Mouse (Mus musculus) cerebellum, postnatal 36 days (tissue): ENCODE data around the gene Wrb.
"Not testable (repeated sequence)": the region's sequence is repeated elsewhere in the genome, so short reads cannot be mapped to it uniquely, and the experiment has no call there.

ENCODE experiments used
- DNase-seq, 2 experiments: peaks; one replicate each; pipeline ENCODE4 v3.0.0; 2021 to 2022; ENCODE audit warnings: mixed read lengths in 2 of 2

Wrb gene

DNA sequence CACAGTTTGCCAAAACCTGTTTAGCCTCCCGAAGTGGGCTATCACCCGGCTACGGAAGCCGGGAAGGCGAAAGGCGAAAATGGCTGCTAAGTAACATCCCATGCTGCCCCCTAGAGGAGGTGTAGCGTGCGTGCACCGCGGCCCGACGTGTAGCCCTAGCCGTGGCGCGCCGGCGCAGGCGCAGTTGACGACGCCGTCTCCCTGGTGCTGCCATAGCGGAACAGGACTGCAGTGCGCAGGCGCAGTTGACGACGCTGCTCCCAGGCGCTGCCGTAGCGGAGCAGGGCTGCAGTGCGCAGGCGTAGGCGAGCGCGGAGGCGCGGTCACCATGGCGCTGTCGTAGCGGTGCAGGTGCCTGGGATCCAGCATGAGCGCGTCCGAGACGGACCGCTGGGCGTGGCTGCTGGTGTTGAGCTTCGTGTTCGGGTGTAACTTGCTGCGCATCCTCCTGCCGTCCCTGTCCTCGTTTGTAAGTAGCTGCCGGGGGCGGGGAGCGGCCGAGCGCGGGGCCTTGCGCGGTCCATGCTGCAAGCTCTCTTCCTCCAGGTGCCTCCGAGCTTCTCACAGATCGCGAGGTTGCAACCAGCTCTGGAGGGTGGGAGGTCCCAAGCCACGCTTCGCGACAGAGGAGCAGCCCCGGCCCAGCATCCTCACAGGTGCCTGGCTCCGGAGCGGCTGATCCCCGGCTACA, at the start of gene Wrb:
Gene Wrb (plus strand): TSS at position 298 of the 691 bp plus-strand sequence.
- peak; percentile 99 to 100 for DNase-seq

- no peak for DNase-seq
These were observed 49.2 kb upstream of the Wrb start for GRCm38 (mm10) chr16:96095966-96096365.

GRCm38 (mm10) chr16:96097811-96098210, 47.4 kb upstream of the Wrb start:
- not testable (repeated sequence) for DNase-seq

- DNase-seq = no peak
These were observed 42.2 kb upstream of the Wrb start for GRCm38 (mm10) chr16:96103036-96103435.

DNA sequence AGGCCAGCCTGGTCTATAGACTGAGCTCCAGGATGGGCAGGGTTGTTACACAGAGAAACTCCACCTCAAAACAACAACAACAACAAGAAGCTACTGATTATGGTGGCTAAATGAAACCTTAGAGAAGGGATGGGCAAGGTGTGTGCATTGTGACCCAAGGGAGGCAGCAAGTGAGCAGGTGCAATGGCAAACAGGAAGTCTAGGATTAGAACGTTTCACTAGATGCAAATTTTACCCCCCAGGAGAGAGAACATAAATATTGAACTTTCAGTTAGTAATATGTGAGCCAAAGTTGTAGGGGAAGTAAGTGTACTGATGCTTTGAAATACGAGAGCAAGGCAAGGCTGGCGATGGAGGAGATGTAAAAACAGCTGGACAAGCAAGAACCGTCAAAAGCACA, 35.5 kb upstream of the Wrb start:
- no peak for DNase-seq

- DNase-seq = no peak
These were observed 34.4 kb upstream of the Wrb start for GRCm38 (mm10) chr16:96110655-96111345.

- DNase-seq = no peak
These were observed 32.4 kb upstream of the Wrb start for GRCm38 (mm10) chr16:96112769-96113168.

- no peak for DNase-seq
These were observed 30.5 kb upstream of the Wrb start for GRCm38 (mm10) chr16:96114729-96115128.

DNA sequence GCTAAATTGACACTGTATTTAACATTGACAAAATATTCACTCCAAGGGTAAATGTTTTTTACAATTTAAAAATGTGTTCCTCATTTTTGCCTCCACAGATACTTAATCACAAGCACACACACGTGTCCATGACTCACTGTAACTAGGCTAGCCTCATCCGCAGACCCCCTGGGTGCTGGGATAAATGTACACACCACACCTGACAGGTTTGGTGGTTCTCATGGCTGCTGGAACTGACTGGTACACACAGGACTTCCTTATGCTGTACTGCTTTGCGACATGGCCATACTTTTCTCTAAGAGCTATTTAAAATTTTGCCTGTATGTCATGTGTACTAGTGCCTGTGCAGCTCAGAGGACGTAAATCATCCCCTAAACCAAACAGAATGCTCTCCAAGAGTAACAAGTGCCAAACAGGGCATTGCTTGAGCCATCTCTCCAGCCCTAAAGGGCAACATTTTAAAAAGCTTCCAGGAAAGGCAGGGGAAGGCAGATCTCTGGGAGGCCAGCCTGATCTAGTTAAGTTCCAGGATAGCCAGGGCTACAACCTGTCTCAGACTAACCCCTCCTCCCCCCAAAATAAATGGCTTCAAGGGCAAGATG, 25.1 kb upstream of the Wrb start:
- DNase-seq = no peak

- peak in 1 of 2 experiments; percentile 37 for DNase-seq
These were observed 18.5 kb upstream of the Wrb start for GRCm38 (mm10) chr16:96126684-96127171.

DNA sequence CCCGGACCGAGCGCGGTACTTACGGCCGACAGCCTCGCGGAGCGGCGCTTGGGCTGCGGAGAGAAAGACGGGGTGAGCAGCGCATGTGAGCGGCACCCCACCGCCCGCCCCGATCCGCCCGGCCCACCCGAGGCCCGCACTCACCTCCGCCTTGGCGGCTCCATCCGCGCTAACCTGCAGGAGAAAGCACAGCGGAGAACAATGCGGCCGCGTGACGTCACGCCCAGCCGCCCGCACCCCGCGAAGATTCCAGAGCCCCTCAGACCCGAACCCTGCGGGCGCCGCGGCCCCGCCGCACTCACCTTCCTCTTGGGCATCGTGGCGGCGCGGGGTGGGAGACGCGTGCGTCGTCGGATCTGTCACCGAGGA, 17.9 kb upstream of the Wrb start:
- no peak for DNase-seq

DNA sequence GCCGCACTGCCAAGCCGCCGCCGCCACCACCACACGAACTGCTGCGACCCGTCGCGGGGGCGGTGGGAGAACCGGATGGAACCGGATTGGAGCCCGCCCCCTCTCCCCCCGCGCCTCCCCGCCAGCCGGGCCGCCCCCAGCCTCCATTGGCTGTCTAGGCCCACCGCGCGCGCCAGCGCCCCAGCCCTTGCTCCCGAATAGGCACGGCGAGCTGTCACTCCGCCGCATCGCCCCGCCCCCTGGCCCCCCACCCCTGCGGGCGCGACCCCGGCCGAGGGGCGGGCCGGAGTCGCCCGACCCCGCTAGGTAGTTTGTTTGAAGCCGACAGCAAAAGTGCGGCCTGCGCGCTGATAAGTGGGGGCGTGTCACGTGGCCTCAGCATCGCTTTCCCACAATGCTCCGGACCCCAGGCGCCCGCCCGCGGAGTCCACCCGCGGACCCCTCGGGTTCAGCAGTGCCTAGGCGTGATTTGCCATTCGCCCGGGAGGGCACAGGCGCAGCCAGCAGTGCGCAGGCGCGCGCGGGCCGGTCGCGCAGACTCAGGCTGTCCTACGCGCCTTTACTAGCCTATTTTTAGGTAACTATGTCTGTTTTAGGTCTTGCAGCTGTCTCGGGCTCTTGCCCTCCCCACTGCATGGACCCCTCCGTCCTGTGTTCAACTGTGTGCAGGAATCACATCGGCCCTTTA, 17.4 kb upstream of the Wrb start, which contains the start of gene Hmgn1:
Gene Hmgn1 (minus strand): TSS at position 73 of the 688 bp plus-strand sequence.
- DNase-seq = peak; percentile 94 to 96

DNA sequence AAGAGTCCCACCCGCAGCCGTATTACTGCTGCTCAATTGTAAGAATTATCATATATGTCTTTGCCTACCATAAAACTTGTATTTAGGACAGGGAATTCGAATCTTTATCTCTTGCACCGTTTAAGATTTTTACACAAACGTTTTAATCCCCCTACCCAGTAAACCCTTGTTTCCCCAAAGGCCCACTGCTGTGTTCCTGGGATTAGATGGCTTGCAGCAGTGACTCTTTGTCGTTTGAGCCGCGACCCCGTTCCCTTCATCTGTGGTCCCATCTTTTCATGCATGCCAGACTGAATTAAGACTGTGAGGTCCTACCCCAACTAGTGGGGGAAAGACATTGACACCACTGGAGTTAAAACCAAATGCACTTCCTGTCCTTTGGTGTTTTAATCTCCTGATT, 16.7 kb upstream of the Wrb start:
- no peak for DNase-seq

- not testable (repeated sequence) for DNase-seq
These were observed 478 bp upstream of the Wrb start for GRCm38 (mm10) chr16:96144748-96145109.

GRCm38 (mm10) chr16:96145814-96146213, 607 bp downstream of the Wrb start:
- no peak for DNase-seq

- DNase-seq = no peak
These were observed 3.6 kb downstream of the Wrb start for GRCm38 (mm10) chr16:96148834-96149233.

DNA sequence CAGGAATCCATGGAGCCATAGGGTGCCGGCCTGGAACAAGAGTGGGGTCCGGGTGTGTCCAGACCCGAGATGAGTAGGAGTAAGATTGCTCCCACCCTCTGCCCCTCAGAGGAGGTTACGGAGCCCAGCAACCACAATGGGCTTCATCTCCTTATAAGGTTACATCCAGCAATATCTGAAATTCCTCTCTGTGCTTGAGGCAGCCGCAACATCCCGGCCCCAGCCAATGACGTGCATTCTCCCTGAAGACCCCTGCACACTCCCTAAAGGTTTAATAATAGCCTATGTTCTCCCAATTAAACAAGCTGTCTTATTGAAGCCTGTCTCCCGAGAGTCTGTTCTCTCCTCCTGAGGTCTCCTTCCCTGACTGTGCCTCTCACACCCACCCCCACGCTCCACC, 4.1 kb downstream of the Wrb start:
- no peak for DNase-seq

- peak; percentile 45 to 47 for DNase-seq
These were observed 5.8 kb downstream of the Wrb start for GRCm38 (mm10) chr16:96150995-96151394.

- DNase-seq = peak; percentile 85 to 90
These were observed 6.3 kb downstream of the Wrb start for GRCm38 (mm10) chr16:96151551-96151950.

DNA sequence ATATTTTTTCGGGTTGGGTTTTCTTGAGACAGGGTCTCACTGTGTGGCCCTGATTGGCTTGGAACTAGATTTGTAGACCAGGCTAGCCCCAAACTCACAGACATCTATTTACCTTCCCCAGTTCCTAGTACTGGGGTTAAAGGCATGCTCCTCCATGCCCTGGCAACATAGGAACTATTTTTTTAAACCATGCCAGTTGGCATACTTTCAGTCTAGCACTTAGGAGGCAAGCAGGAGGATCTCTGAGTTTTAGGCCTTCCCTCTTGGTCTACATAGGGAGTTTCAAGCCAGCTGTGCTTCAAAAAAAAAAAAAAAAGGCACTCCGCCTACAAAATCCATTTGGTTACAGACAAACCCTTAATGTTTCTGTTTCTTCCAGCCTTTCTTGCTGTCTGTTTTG, 9.3 kb downstream of the Wrb start:
- no peak for DNase-seq

GRCm38 (mm10) chr16:96156019-96156418, 10.8 kb downstream of the Wrb start:
- no peak for DNase-seq

DNA sequence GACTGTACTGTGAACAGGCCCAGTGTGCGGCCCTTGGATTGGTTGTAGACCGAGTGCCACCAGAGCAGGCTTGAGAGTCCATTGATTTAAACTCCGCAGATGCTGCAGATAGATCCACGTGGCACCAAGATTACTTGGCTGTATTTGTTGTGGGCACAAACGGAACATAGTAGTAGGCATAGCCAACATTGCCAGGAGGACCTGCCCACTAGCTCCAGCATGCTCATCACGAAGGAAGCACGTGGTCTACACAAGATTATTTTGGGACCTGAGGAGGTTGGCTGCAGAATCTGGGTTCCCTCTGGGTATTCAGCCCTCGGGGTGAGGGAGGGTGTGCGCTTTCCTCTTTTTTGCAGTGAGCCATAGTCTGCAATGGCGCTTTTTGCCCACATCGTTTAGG, 12.0 kb downstream of the Wrb start:
- no peak for DNase-seq

DNA sequence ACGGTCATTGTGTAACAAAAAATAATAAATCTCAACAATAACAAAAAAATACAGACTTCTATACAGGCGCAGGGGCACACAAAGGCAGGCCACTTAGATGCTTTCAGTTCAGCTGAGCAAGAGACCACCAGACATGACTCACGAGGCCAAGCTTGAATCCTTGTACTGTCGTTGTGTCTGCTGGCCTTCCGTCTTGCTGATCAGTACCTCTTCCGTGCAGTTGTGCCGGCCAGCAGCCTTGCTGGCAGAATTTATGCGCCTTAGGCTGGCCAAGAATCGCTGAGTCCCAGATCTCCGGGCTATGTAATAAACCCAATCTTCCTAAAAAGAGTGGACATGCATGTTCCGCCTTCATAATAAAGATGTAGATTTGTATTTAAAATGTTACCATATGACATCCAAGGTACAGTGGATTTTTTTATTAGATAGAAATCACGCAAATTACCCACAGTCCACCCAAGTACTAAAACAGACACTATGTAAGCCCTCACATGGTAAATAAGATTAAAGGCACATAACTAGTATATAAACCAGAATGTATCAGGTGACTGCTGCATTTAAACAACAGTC, 13.4 kb downstream of the Wrb start:
- no peak for DNase-seq
